Mouse (Mus musculus) thymus, postnatal 10 days (tissue): ENCODE measurements at regions not wholly inside any gene's neighbourhood (a gene's known extent, or its start where the extent isn't known, plus 50 kb on each side); places are given as distances from the start of the nearest gene placed in this dataset.

Experiments used
- DNase-seq, 2 experiments: peaks; one replicate each; pipeline ENCODE4 v3.0.0; 2021; ENCODE audit warnings: low spot score in 2 of 2

DNA sequence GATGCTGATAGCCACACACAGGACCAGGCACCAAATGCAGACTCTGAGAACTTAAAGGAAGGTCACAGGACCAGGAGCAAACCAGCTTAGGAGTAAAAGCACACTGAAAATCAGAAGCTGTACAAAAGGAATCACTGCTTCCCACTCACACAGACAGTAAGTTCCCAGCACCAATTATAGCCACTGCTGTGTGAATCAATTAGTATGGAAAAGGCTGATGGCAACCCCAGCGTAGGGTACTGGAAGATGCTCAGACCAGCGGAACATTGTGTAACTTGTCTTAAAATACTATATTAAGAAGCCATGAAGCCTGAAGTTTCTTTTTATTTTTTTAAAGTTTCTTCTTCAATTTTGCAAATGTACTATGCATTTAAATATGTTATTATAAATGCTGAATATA lies 115.8 kb downstream of the Lnpk start:
- no peak for DNase-seq

DNA sequence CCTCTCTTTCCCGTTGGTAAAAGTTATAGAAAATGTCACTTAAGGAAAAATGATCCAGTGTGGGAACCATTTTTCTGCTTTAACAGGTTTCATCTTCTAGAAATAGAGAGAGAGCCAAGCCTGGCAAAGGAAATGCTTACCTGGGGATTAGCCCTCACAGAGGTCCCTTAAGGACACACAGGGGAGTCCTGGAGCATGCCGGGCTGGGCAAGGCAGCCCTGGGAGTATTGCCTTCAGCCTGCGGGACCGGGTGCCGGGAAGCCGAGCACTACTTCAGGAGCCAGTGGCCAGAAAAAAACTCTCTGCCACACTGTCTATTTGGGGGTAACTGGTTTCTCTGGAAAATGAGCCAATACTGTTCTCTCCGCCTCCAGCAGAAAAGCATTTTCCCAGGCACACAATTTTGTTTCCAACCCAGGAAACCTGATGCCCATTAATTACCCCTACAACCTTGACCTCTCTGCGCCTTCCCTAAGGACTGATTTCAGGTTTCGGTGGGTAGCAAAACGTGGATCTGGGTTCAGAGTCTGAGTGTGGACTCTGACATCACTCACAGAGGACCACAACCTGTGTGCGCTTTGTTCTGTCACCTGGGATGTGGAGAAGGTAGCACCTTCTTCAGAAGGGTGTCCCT lies 117.9 kb downstream of the Lnpk start:
- DNase-seq, result no peak

DNA sequence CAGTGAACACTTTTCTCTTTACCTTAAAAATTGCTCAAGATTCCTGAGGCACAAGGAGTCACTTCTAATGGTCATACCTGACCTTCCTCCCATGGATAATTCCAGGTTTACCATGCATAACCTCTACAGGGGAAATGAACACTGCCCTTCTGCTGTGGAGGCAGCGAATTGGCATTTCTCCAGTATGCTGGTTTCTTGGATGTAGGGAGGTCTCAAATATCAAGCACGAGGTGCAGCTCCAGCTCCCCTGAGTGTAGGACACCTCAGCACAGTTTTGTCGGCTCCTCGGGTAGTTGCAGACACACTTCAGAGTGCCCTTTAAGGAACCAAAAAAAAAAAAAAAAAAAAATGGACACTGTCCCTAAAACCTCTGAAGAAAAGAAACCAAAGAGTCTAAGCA lies 124.8 kb downstream of the Lnpk start:
- DNase-seq, result no peak

DNA sequence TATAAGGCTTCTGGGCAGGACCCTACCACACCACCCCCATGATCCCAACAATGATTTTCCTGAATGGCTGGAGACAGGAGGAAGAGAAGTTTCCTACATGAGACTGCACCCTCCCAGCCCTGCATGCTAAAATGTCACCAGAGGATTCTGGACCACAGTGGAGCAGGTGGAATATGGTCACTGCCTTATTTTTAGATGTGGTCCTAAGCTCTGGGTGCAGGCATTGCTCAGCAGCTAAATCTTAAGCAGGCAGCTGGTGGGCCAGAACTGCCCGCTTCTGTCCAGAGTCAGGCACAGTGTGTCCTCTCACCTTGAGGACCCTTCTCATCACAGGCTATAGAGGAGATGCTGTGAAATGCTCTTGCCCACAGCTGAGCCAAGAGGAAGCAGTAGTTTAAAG lies 126.6 kb downstream of the Lnpk start:
- no peak for DNase-seq

DNA sequence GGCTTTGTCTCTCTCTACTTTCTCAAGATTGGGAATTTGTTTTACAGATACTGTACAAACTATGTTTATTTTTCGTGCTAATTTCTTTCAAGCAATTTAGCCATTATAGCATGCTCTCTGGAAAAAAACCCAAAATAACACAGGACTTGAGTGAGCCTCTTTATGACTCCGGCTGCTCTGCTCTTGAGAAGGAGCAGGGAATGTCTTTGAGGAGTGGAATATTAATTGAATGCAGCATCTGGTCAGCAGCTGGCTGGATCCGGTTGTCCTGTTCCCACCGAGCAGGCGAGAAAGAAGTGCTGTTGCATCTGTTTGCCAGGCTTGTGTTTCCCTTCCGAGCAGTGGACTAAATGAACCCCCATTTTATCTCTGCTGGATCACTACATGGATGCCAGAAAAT lies 127.7 kb downstream of the Lnpk start:
- no peak for DNase-seq

DNA sequence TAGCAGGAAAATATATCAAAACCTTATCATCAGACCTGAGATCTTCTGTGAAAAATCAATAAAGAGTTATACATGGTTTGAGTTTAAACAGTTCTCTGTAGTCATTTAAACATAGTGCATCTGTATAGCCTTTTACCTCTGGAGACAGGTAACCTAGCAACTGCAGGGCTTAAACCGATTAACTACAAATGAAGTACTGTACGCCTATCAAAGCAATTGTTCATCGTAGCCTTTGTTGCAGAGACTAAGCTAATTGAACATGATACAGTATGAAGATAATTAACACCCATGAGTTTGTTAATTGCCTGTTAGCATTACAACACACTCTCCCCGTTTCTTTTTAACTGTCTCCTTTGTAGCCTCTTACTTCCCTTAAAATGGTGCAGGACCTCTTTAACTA lies 128.2 kb downstream of the Lnpk start:
- DNase-seq, result no peak

DNA sequence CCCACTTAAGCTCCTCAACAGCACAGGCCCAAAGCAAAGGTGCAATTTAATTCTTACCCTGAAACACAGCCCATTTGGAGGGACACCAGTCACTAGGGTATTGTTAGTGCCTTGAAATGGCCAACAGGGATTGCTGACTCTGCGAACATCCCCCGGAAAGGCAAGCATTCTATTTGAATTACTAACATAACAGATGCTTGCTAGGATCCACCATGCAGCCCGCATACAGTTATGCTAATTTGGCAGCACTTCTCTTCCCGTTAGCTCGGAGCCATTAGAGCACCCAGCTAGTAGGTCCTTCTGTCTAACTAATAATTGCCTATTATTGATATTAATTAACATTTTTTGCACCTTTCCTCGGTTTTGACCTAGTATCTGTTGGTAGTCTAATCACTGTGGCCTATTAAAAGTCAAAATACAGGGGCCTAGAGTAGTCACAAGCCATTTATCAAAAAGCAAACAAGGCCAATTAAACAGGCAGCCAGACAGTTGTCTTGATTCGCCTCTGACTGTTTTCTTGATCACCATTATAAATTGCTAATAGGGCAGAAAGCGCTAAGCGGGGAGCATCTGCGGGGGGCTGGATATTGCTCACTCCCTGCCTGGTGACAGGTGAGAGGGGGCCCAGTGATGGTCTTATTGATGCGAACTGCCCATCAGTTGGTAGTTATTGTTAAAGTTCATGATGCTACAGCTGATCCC lies 129.0 kb downstream of the Lnpk start:
- DNase-seq, result no peak

DNA sequence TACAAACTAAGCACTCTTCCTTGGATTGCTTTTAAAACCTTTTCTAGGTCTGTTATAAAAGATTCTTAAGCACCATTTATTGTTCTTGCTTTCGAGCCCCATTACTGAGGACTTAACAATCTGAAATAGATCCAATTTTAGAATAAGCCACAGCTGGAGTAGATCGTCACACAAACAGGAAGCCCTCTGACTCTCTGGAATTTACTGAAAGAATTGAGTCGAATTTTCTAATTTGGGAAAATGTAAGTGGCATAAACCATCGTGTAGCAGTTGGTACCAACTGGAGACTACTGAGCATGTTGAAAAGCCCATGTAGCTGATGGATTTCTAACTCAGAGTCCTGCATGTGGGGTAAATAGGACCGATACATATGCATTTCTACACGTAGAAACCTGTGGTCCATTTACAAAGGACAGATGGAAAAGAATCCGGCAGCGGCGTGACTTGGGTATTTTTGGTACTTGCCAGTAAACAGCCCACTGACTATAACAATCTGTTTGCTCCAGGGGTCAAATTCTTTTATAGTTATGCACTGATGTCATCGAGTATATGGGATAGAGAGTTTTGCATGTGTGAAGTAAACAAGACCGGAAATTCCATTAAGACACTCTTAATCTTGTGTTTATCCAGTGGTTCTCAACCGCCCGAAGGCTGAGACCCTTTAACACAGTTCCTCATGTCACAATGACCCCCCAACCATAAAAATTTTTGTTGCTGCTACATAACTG lies 143.9 kb downstream of the Lnpk start:
- DNase-seq, result no peak

DNA sequence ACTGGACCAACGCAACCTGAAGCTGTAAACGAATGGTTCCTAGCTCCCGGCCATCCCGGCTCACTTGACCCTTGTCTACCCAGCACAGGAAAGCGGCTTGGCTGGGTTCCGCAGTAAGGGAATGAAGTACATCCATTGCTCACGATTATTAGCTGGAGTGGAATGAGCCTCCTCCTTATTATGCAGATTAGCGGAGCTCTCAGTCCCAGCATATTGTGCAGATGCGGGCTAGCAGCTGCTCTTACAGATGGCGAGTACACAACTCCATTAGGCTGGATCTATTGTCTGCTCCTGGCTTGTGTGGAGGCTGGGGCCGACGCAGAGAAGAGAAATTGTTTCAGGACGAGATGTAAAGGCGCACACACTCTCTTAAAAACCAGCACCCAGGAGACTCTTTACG lies 152.5 kb downstream of the Lnpk start:
- DNase-seq, result no peak

DNA sequence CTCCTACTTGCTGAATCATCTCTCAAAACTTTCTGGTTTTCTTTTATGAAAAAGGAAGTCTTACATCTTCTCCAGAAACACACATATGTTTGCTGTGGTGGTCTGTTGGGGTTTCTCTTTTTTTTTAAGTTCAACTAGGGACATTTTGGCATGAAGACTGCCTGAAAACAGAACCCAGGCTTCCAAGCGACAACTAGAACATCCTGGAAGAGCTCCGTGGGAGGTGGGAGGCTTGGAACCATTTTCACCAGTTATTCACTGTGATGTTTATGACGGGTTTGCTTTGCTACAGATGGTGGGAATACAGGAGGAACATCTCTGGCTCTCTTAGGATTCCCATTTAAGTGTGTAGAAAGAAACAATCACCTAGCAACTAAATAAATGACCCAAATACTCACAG lies 154.5 kb downstream of the Lnpk start:
- no peak for DNase-seq

DNA sequence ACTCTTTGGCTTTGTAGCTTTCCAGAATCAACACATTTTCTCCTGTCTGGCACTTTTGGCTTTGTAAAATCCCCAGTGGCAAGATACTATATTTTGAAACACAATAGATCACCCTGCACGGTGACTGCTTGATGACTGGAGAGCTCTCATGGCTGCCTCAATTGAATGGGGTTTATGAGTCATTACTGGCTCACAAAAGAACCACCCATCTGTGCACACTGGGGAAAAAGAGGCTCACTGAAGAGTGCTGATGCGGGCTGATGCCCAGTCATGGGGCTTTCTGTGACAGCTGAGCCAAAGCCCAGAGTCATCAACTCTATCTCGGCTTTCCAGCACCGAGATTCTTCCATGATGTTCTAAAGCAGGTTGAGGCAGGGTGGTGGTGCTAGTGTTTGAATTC lies 163.1 kb downstream of the Lnpk start:
- no peak for DNase-seq

DNA sequence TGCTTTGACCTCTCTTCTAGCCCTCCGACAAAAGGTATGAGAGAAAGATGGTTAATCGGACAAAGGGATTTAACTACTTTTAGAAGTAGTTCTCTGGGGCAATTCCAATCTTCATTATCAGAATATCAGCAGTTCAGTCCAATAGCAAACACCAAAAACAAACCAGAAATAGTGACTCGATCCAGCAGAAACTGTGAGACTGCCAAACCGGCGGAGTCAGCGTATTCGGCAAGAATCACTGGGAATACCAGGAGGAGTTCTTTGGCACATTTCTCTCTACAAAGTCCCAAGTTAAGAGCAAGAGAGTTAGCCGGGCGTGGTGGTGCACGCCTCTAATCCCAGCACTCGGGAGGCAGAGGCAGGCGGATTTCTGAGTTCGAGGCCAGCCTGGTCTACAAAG lies 164.5 kb downstream of the Lnpk start:
- DNase-seq, result no peak

DNA sequence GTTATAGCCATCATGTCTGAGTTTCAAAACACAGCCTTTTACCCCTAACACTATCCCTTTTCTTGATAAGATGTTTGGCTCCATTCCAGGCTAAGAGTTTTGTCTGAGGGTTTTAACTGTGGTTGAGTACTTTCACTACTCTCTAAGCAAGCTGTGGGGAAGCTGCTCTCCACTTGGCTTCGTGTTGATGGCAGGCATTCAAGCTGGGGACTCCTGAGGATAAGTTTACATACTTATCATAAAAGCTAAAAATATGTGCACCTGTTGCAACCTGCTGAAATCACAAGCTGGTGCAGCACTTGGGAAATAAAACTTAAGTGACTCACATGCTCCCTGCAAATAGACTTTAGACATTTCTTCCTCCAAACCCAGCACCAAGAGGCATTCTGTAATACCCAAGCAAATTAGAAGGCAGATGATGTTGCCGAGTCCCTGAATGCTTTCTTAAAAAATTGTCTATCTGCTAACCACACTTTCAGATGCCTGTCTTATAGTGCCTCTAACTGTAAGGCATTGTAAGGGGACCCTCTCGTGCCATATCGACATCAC lies 169.3 kb downstream of the Lnpk start:
- DNase-seq, result no peak

DNA sequence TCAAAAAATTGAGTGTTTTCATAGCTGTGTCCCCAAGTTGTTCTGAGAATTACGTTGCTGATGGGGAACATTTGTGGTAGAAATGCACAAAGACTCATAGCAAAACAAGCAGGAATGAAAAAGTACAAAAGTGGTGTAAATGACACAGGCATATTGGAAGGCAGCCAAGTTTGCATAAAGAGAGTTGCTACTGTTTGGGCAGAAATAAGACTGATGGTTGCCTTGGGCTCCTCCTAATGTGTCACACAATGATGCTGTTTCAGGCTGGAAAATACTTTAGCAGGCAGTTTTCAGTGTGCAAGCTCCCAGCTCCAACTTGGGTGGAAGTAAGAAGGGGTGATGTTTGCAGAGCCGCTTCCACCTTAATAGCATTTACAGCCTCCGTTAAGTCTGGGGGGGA lies 174.7 kb downstream of the Lnpk start:
- DNase-seq, result no peak

DNA sequence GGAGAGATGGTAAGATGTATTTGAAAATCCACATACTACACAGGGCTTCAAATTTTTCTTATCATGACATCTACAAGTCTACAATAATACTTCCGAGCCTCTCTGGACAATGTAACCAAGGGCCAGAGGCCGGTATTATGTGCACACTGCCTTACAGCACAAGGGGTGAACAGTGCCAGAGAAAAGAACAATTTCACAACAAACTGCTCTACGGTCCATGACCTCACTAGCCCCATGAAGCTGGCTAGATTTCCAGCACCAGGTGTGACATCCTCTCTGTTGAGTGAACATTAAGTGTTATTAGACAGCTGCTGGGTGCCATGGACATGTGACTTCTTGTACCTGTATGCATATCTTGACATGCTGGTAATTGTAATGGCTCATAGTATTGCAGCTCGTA lies 188.2 kb downstream of the Lnpk start:
- DNase-seq, result no peak

DNA sequence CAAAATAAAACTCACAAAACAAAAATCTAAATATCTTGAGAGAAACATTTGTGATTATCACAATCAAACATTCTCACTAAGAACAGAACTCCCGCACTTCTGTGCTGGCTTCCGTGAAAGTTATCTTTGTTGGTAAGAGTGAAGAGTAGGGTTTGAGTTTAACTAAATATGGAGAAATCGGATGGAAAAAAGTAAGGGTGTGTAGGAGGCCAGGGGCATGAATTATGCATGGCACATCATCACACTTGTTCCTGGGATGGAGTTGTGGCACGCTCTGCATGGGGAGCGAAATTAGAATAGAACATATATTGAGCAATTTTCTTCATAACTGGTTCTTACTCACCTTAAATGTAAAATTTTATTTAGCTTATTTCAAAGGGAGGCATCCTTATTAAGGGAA lies 191.2 kb downstream of the Lnpk start:
- DNase-seq, result no peak

DNA sequence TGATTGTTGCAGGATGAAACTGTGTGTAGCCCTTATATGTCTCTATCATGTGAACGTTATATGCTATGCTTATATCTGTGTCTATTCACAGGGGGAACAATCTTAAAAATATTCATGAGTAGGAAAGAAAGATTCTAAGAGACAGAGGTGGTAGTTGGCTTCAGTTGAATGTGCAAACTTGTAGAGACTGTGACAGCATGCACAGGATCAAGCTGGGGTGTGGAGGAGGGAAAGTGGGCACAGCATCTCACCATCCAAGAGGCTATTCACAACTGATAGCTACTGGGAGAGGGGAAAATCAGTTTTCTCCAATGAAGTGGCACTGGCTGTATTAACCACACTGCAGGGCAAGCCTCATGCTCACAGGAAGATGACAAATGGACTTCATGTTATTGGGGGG lies 194.3 kb downstream of the Lnpk start:
- DNase-seq, result no peak

DNA sequence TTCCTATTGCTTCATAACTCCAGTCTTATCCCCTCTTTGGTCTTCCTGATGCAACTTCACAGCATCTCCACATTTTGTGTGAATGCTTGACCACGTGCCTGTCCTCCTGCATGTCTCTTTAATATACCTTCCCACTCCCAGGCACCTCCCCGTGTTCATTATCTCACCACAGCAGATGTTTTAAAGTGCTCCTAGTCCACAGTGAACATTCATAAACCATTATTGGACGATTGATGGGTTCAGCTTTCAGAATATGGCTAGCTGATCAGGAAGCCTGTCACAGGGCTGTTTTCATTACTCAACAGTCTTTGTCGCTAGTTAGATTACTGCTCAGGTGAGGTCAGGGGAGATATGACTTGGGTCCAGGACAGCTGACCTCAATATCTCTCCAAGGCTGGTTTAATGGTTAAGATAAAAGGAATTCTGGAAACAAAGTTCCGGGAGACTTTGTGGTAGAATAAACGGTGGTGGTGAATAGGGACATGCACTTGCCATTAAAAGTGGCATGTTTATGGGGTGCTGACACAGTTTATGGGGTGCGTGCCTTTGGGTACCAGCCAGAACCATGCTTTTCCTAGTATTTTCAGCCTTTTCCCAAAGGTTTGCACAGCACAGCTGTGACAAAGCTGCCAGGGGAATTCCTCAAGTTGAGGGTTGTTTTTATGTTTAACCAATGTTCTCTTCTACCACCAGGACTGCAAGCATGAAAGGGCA lies 198.5 kb downstream of the Lnpk start:
- DNase-seq, result no peak

DNA sequence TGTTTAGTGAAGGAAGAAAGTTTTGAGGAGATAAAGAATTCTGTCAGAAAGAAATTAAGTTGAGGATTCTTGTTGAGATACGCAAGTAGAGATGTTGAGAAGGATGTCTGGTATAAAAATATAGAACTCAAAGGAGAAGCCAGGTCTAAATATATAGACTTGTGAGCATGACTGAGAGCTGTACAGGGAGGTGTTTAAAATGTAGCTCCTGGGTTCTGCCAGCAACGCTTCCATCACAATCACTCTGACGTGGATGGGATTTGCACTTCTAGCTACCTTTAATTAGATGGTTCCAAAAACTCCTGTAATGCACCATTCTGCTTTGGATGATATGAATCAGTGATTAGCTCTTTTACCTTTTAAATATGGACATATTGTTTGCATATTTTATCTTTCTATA lies 200.5 kb downstream of the Lnpk start:
- DNase-seq, result no peak

DNA sequence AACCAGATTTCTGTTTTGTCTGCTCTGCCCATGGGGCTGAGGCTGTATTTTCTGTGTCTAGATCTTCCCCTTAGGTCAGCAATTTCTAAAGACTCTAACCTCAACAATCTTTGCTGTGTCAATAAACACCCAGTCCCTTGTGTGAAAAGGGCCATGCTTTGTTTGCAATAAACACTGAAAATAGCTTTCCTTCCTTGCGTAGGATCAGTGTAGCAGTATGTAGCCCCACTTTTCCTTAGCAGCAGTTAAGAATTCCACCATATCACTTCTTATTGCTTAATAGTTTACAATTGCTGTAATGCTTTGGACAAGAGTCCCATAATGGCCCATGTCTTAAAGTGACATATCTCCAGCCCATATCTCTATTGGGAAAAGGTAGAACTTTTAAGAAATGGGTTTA lies 205.3 kb downstream of the Lnpk start:
- no peak for DNase-seq

DNA sequence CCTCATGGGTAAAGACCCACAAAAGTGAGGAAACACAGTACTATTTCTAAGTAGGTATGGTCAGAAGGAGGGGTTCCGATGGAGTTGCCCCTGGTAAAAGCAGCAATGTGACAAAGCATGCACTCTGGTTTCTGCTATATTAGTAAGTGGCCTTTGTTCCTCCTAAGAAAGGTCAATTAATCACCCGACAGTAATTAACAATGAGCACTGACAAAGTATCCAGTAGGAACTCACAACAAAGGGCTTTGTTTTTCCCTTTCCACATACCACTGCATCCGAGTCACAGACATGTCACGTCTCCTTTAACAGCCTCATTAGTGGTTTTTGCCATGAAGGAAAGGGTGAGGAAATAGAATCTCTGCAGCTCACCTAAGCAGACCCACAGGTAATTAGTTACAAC lies 206.2 kb downstream of the Lnpk start:
- no peak for DNase-seq

DNA sequence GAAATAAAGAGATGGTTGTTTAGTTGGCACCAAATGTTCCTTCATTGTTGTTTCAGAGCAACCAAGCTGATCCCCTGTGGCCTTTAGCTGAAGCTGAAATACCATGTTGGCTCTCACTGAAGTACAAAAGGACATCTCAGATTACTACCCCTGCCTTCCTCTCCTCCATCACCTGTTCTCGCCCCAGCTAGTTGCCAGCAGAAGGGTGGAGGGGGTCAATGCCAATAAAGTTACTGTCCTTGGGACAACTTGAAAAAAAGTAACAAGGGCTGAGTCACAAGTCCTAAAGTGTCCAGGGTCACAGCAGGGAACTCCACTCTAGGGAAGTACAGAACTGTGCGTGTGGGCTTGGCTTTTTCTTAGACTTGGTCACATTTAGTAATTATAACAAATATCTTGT lies 216.0 kb downstream of the Lnpk start:
- DNase-seq, result no peak
